Mouse (Mus musculus) gastrocnemius, postnatal 4 days (tissue): ENCODE data around the gene Zfp423. TPM values are rescaled to one million over a fixed set of nuclear protein-coding genes. Genes with fewer than 3 reads are reported as not detected.

ENCODE experiments used
- DNase-seq, 2 experiments: peaks; one replicate each; pipeline ENCODE4 v3.0.0; 2021 to 2022; ENCODE audit warnings: low spot score in 2 of 2, mixed read lengths in 2 of 2
- total RNA-seq, 2 experiments: library from RNA; stranded (reverse); gene quantifications; 2 replicates each; pipeline ENCODE4 v1.2.3; 2021

The Zfp423 gene
- total RNA-seq, 2 experiments from 2014 or later = 31.4 to 36.4 TPM

- no peak for DNase-seq
Measured at GRCm38 (mm10) chr8:87753148-87753547, 206.2 kb downstream of the Zfp423 start.

GRCm38 (mm10) chr8:87752710-87753109, 206.7 kb downstream of the Zfp423 start:
- no peak for DNase-seq

- DNase-seq = peak; percentile 41 to 50
Measured at GRCm38 (mm10) chr8:87747582-87747981, 211.8 kb downstream of the Zfp423 start.

GRCm38 (mm10) chr8:87747142-87747541, 212.3 kb downstream of the Zfp423 start:
- no peak for DNase-seq

GRCm38 (mm10) chr8:87746072-87746471, 213.3 kb downstream of the Zfp423 start:
- DNase-seq = no peak

GRCm38 (mm10) chr8:87745125-87745698, 214.2 kb downstream of the Zfp423 start:
- no peak for DNase-seq

- DNase-seq = no peak
Measured at GRCm38 (mm10) chr8:87744556-87744955, 214.8 kb downstream of the Zfp423 start.

GRCm38 (mm10) chr8:87742016-87742415, 217.4 kb downstream of the Zfp423 start:
- no peak for DNase-seq

- no peak for DNase-seq
Measured at GRCm38 (mm10) chr8:87740946-87741530, 218.4 kb downstream of the Zfp423 start.

GRCm38 (mm10) chr8:87737900-87738299, 221.5 kb downstream of the Zfp423 start:
- DNase-seq = no peak

- no peak for DNase-seq
Measured at GRCm38 (mm10) chr8:87734902-87735301, 224.5 kb downstream of the Zfp423 start.

- DNase-seq = no peak
Measured at GRCm38 (mm10) chr8:87734496-87734895, 224.9 kb downstream of the Zfp423 start.

- DNase-seq = no peak
Measured at GRCm38 (mm10) chr8:87731062-87731461, 228.3 kb downstream of the Zfp423 start.

- no peak for DNase-seq
Measured at GRCm38 (mm10) chr8:87723015-87723414, 236.4 kb downstream of the Zfp423 start.

- peak in 1 of 2 experiments; percentile 49 for DNase-seq
Measured at GRCm38 (mm10) chr8:87719137-87719815, 240.1 kb downstream of the Zfp423 start.

GRCm38 (mm10) chr8:87717445-87717844, 241.9 kb downstream of the Zfp423 start:
- no peak for DNase-seq

- no peak for DNase-seq
Measured at GRCm38 (mm10) chr8:87716726-87717248, 242.6 kb downstream of the Zfp423 start.

- DNase-seq = peak; percentile 53 to 78
Measured at GRCm38 (mm10) chr8:87715731-87716682, 243.4 kb downstream of the Zfp423 start.

- no peak for DNase-seq
Measured at GRCm38 (mm10) chr8:87713946-87714345, 245.4 kb downstream of the Zfp423 start.

GRCm38 (mm10) chr8:87711955-87712354, 247.4 kb downstream of the Zfp423 start:
- DNase-seq = no peak

- no peak for DNase-seq
Measured at GRCm38 (mm10) chr8:87708127-87708637, 251.2 kb downstream of the Zfp423 start.
